Mouse (Mus musculus): ENCODE results near the gene Itgb2.

The Itgb2 gene

DNA sequence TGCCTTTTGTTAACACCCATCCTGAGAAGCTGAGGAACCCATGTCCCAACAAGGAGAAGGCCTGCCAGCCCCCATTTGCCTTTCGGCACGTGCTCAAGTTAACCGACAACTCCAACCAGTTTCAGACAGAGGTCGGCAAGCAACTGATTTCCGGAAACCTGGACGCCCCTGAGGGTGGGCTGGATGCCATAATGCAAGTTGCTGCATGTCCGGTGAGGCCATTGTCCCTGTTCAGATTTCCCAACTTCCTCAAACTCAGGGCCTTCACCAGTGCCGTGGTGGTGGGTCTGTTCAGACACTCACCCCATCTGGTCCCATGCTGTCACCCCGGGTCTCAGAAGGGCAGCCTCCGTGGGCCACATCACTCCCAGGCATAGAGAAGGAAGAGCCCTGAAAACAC, 18.5 kb downstream of the Itgb2 start:
- no peak for DNase-seq (ENCODE audit: low spot score in 2 of 2)

DNA sequence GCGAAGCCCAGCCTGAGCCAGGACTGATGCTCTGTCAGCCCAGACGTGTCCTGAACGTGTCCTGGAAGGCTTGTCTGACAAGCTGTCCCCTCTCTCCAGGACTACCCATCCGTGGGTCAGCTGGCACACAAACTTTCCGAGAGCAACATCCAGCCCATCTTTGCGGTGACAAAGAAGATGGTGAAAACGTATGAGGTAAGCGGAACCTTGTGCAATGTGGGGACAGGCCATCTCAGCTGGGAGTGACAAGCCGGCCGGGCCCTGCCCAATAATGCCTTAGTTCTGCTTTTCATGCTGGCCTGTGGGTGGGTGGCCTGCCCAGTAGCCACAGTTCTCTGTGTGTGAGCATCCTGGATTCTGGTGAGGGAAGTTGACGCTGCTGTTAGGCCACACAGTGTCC, 20.8 kb downstream of the Itgb2 start:
- DNase-seq (ENCODE audit: low spot score in 2 of 2): no peak

DNA sequence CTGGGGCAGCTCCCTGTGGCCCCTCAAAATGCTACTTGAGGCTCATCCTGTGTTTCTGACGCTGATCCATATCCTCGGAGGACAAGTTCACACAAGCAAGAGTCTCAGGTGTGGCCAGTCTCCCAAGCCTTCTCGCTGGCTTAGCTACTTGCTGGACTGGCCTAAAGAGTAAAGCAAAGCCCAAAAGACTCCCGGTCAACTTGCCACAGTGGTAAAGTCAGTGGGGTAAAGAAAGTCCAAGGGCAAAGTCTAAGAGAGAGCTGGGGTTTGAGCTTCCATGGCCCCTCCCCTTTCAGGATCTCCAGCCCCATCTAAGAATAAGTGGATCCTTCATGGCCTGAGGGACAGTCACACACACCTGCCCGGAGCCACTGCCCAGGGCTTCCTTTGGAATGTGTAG, 22.1 kb downstream of the Itgb2 start:
- DNase-seq (ENCODE audit: low spot score in 2 of 2): no peak

DNA sequence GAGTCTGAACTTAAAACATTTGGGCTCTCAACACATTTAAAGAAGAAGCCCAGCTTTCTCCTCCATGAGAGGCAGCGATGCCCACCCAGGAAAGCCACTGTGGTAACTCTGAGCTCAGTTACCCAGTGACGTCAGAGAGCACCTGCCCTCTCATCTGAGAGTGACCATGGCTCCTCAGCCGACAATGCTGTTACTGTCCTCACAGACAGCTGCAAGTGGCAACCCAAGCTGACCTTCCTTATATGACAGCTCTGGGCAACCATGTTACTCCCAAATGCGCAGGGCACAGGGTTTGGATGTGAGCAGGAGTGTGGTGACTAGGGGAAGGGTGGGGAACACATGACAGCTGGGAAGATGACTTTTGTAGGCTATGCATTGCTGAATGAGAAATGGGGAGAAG, 23.2 kb downstream of the Itgb2 start:
- no peak for DNase-seq (ENCODE audit: low spot score in 2 of 2)

DNA sequence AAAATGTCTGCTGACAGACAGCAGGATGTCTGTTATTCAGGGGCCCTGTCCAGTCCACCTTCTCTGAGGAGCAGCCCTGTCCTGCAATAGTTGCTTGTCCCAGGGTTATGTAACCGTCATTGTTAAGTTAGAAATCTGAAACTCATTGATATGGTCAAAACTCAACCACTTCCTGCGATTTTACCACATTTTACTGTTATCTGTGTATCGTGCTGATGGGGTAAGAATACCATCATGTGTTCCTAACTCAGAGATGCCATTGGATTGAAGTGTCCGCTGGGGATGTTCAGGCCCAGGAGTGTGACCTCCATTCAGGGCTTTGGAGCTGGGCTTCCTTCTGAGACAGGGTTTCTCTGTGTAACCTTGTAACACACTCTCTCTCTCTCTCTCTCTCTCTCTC, 24.9 kb downstream of the Itgb2 start:
- no peak for DNase-seq (ENCODE audit: low spot score in 2 of 2)

DNA sequence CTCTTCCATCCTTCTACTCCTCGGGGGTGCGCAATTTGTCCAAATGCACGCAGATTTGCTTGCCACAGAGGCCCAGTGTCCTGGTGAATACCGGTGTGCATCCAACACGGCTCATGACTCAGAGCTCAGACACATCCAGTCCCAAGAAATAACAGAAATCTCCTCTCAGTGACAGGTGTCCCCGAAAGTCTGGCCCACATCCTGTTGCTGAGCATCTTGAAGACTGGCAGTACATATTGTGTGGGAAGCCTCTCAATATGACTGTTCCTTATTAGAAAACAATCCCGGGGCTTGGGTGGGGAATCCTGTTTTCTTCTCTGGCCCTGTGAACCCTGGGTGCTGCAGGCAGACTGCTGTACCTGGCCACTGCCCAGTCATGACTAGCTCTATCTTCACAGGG, 26.6 kb downstream of the Itgb2 start:
- no peak for DNase-seq (ENCODE audit: low spot score in 2 of 2)

DNA sequence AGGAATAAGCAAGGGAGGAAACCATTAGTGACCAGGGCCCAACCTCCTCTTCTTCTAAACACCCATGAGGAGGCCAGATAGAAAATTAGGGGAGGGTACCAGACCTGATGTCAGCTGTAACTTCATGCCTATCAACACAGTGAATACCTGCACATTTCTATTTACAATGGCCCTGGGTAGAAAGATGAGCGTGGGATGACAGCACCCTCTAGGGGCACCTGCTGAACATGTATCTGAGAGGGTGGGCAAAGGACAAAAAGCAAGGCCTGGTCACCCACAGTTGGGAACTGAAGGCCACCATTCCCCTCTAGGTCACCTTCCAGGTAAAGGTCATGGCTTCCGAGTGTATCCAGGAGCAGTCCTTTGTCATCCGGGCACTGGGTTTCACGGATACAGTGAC, 27.6 kb downstream of the Itgb2 start:
- no peak for DNase-seq (ENCODE audit: low spot score in 2 of 2)

DNA sequence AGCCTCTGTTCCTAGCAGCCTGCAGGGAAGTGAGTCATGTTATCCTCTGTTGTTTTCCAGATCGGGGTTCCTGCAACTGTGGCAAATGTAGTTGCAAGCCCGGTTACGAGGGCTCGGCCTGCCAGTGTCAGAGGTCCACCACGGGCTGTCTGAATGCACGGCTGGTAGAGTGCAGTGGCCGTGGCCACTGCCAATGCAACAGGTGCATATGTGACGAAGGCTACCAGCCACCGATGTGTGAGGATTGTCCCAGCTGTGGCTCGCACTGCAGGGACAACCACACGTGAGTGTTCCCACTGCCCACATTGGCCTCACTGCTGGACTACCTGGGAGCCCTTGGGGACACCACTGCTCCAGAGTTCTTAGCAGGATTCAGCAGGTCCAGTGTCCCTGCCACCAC, 30.0 kb downstream of the Itgb2 start:
- DNase-seq (ENCODE audit: low spot score in 2 of 2): no peak

DNA sequence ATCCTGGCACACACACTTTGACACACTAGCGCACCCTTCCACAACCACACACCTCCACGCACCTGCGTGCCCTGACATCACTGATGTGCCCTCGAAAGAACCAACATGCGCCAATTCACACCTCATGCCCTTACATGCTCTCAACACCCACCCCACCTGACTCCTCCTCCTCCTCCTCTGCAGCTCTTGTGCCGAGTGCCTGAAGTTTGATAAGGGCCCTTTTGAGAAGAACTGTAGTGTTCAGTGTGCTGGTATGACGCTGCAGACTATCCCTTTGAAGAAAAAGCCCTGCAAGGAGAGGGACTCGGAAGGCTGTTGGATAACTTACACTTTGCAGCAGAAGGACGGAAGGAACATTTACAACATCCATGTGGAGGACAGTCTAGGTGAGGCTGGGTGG, 30.8 kb downstream of the Itgb2 start:
- no peak for DNase-seq (ENCODE audit: low spot score in 2 of 2)

DNA sequence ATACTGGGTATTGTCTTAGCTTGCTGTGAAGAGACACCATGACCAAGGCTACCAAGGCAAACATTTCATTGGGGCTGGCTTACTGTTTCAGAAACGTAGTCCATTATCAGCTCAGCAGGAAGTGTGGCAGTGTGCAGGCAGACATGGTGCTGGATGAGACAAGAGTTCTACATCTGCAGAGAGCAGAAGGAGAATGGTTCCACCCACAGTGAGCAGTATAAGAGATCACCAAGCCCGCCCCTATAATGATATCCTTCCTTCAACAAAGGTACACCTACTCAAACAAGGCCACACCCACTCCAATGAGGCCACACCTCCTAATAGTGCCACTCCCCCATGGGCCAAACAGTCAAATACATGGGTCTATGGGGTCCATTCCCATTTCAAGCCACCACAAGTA, 31.5 kb downstream of the Itgb2 start:
- DNase-seq (ENCODE audit: low spot score in 2 of 2): no peak

DNA sequence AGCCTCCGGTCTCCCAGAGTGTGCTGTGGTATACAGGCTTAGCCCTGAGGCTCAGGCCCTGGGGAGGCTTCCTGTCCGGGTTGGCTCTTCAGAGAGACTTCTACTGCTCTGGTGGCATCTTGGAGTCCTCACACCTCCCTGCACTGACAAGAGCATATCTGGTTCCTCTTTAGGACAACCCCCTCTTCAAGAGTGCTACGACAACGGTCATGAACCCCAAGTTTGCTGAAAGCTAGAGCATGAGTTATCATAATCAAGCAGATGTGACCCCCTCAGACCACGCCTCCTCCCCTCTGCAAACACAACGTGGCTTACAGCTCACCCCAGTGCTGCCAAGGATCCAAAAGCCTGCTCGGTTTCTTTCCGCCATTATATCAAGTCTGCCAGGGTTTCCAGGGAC, 35.0 kb downstream of the Itgb2 start:
- no peak for DNase-seq (ENCODE audit: low spot score in 2 of 2)

DNA sequence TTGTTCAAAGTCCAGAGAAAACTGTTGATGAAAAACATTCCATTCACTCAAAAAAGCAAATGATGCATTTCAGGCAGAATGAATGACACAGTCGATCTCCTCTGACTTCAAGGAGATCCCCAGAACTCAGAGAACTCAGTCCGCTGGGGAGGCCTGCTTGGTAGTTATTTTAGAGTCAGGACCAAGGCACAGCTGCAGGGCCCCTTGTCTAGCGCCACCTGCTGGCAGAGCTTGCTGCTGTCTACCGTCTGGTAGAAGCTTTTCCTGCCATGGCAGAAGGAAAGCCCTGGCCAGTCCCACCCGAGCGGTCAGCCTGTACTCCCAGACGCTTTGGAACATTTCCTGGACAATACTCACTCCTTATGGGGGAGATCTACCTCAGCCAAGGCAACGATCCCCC, 36.6 kb downstream of the Itgb2 start:
- DNase-seq (ENCODE audit: low spot score in 2 of 2): peak; percentile 69 to 90

DNA sequence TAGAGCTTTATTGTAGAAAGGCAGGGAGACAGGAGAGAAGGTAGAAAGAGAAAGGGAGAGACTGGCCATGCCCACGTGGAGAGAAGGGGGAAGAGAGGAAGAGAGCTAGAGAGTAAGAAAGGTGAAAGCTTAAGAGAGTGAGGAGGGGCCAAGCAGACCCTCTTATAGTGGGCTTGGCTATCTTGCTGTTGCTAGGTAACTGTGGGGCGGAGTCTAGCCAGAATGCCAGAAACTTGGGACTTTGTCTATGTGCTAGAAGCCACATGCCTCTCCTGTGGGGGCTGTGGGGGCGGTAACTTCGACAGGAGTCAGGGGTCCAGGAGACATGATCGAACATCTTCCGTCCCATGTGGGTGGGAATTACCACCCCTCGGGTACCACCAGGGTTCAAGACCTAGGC, 39.4 kb downstream of the Itgb2 start:
- no peak for DNase-seq (ENCODE audit: low spot score in 2 of 2)

DNA sequence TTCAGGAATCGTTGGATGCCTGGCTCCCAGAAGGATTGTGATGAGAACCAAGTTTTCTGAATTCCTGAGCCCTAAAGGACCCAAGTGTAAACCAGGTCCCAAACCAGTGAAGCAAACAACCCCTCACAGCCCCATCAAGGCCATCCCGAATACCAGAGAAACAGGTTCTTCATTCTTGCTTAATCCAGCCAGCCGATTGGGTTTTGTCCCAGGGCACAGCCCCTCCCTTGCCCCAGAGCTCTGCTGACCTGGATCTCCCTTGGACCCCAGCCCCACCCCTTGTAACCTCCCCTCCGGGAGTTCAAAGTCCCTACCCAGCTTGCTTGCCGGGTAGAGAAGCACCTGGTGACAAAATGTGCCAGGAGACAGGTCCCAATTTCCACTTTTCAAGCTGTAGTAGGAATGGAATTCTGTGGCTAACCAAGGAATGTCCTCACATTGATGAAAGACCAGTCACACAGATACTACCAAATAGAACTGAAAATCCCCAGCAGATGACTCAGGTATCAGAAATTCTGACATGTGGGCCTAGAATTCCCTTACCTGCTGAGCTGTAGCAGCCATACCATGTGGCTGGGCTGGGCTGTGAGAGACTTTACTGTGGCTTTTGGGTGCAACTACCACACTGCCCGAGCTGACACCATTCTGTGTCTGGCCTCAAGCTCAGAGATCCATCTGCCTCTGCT, 40.1 kb downstream of the Itgb2 start:
- DNase-seq (ENCODE audit: low spot score in 2 of 2): no peak

DNA sequence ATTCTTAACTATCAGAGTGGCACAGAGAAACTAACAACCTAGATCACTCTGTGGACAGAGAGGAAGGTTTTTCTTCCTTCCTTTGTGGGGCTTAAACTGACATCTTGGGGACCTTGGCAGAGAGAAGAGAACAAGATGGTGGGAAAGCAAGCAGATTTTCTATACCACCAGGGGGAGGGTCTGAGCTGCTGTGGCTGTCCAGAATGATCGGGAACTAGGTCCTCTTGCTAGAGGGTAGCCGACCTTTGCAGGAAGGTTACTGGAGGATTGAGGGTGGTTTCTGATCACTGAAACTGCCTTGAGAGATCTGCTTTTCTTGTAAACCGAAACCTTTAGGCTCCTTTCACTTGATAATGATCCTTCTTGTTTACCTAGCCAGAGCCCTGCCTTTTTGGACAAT, 42.2 kb downstream of the Itgb2 start:
- DNase-seq (ENCODE audit: low spot score in 2 of 2): no peak

DNA sequence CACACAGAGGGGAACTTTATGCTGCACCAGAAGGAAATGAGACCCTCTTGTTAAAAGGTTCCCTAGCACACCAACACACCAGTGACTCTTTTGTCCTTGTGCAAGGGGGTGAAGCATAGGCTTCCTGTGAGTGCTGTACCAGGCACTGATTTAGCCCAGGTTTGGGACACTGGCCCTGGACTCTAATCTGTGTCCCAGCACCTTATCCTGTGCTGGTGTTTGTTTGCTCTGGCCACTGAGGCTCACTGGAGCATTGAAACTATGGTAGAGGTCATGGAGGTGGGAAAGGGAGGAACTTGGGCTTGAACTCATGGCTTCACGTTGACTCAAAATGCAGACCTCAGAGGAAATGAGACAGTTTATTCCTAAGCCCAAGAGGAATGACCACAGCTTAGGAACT, 43.1 kb downstream of the Itgb2 start:
- DNase-seq (ENCODE audit: low spot score in 2 of 2): no peak

DNA sequence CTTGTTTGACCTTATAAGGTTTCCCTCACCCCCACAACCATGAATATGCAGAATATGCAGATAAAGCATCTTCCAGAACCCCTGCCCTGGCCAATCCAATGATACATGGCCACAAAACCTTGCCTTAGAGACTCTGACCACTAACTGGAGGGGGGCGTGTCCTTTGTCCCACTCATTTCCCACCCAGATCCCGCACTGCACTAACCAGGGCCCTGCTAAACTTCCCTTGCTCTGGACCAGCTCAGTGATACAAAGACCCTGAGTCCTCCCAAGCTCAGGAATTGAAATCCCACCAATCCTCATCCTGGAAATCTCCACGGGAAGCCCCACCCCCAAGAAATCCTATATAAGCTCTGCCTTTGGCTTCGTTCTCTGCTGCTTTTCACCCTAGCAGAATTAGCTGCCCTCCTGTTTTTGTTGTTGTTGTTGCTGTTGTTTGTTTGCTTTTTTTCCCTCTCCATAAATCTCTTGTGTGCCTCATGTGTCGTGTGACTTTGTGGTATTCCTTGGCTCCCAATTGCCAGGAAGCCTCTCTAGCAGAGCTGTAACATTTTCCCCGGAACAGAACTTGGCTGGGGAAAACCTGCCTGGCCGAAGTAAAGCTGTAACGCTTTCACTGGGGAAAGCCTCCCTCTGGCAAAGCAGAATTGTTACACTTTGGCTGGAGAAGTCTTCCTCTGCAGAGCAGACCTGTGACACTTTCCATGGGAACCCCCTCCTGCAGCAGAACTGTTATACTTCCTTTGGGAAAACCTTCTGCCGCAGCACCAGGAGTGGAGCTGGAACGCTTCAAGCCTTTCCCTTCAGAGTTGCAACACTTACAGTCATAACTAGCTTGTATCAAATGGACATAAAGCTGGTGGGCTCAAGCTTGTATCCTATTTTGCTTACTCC, 50.2 kb downstream of the Itgb2 start:
- DNase-seq (ENCODE audit: low spot score in 2 of 2): no peak

DNA sequence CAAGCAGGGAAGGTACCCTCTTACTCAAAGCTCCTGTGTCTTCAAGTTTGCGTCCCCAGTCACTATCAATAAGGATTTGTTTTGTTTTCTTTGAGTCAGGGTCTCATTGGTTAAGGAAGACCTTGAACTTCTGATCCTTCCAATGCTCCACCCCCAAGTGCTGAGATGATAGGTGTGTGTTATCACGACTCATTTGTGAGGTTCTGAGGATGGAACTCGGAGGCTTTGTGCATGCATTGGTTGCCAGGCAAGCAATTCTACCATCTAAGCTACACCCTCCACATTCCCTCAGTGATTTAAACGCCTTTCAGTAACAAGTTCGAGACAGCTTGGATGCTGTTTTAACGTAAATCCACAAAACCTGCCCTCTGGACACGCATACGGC, 51.0 kb downstream of the Itgb2 start:
- DNase-seq (ENCODE audit: low spot score in 2 of 2): no peak

DNA sequence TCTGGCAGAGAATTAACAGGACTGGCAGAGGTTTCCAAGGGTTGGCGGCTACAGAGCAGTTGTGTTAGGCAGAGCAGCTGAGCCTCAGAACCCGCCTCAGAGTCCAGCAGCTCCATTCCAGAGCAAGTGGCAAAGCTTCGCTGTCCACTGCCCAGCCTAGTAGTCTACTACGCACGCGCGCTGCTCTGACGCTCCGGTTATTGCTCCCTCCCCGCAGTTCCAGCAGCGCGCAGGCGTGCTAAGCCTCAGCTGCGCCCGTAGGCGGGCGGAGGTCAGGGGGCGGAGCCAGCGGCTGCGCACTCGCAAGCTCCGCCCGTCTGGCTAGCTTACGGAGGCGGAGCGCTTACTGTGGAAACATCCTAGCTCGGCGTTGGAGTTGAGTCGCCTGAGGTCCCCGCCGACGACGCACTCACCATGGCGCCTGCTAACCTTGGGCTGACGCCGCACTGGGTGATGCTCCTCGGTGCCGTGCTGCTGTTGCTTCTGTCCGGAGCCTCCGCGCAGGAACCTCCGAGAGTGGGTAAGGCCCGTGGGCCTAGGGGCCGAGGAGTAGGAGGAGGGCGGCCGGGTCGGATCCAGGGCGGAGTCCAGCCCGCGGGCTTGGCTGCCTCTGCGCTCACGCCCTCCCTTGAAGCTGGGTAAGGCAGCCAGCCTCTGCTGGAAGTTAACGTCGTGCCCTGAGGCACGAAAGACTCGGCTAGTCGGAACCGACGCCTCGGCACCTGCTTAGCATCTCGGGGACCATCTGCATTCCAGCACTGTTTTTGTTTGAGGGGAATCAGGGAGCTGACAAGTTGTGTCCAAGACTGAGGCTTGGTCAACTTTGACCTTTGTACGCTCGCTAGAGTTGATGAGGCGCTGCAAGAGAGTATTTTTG, 51.6 kb downstream of the Itgb2 start, which contains the start of gene Pttg1ip:
TSS of gene Pttg1ip (plus strand) at position 313 of the 877 bp plus-strand sequence.
- peak; percentile 95 to 96 for DNase-seq (ENCODE audit: low spot score in 2 of 2)

DNA sequence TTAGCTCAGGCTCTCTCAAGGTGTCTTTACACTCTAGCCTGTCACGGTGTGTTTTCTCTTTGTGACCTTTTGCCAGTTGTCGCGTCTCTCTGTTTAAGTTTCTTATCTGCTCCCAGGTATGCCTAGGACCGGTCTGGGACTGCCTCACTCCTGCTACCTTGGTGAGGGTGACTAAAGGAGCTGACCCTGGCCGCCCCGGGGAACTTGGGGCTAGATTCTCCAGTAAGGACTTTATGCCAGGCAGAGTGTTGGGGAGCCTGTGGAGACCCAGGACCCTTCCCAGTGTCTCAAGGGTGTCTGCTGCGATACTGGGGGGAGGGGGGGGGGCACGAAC, 52.2 kb downstream of the Itgb2 start:
- no peak for DNase-seq (ENCODE audit: low spot score in 2 of 2)

DNA sequence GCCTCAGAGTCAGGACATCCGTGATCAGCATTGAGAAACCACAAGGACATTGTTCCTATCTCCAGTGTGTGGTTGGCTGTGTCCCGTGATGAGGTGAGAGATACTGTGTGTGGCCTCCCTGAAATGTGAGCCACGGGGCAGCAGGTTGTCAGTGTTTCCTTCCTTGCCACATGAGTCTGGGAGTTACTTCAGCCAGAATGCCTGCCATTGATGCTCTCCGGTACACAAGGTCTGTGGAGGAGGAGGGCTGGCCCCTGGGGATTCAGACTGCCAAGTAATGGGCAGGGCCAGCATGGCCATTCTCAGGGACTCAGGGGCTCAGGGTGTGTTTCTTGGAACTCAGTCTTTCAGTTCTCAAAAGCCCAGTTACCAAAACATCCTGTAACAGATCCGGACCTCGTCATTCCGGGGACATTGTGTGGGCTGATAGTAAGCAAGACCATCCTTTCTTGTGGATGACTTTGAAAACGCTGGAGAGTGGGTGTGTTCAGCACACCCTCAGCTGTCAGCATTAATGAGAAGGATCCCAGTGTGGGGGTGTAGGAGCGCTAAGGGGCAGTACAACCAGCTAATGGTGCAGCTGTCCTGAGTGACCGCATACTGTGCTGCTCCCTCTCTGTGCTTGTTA, 53.9 kb downstream of the Itgb2 start:
- DNase-seq (ENCODE audit: low spot score in 2 of 2): no peak

DNA sequence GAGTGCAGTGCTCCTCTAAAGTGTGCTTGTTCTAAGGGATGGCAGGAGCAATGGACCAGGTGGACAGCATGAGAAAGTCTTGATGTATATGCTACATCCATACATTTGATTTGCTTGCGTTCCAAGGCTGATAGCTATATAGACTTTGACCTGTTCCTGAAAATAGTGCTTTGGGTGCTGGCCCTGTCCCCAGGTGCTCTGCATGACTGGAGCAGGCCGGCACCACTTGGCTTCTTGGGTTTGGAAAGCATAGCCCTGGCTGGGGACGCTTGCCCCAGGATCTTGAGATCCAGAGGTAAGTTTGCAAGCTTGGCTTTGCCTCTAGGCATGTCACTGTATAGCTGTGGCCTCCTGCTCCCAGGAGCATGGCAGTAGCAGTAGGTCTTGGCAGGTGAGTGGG, 56.6 kb downstream of the Itgb2 start:
- no peak for DNase-seq (ENCODE audit: low spot score in 2 of 2)

All from urinary bladder, postnatal 4 days (tissue).